Mouse (Mus musculus): ENCODE measurements at regions not wholly inside any gene's neighbourhood (a gene's known extent, or its start where the extent isn't known, plus 50 kb on each side); places are given as distances from the start of the nearest gene placed in this dataset.

- no peaks in the 10 kb centered on the region for H3K27me3 ChIP-seq (replicated peaks; ENCODE audit: low read depth, poor library complexity, severe bottlenecking)
- H3K36me3 ChIP-seq (replicated peaks) = no peaks in the 10 kb centered on the region
- no peaks in the 10 kb centered on the region for H3K4me1 ChIP-seq
- H3K27ac ChIP-seq (replicated peaks) = no peak overlapping the region
- no peak for DNase-seq (ENCODE audit: low spot score)
- WGBS = 81% methylated on average over 6 of the region's 6 CpGs
- H3K4me3 ChIP-seq = no peak overlapping the region
- H3K9me3 ChIP-seq = no peaks in the 10 kb centered on the region
These were observed 79.7 kb upstream of the Spdye4c start for GRCm38 (mm10) chr2:128511291-128511690.

GRCm38 (mm10) chr2:128512852-128513251, 78.2 kb upstream of the Spdye4c start:
- Histone ChIP-seq H3K36me3 (replicated peaks) (no peaks in the 10 kb centered on the region), H3K27ac (replicated peaks) (no peak overlapping the region), H3K27me3 (replicated peaks; ENCODE audit: low read depth, poor library complexity, severe bottlenecking) (no peaks in the 10 kb centered on the region), H3K9me3 (no peaks in the 10 kb centered on the region), H3K4me1 (no peaks in the 10 kb centered on the region), H3K4me3 (no peak overlapping the region)
- no peak for DNase-seq (ENCODE audit: low spot score)
- WGBS = 75% methylated on average over 6 of the region's 6 CpGs

GRCm38 (mm10) chr2:128514463-128515290, 76.3 kb upstream of the Spdye4c start:
- Histone ChIP-seq H3K4me3 (no peak overlapping the region), H3K9me3 (no peaks in the 10 kb centered on the region), H3K36me3 (replicated peaks) (no peaks in the 10 kb centered on the region), H3K27ac (replicated peaks) (no peak overlapping the region), H3K4me1 (no peaks in the 10 kb centered on the region), H3K27me3 (replicated peaks; ENCODE audit: low read depth, poor library complexity, severe bottlenecking) (no peaks in the 10 kb centered on the region)
- 89% methylated on average over 17 of the region's 17 CpGs for WGBS
- DNase-seq (ENCODE audit: low spot score) = no peak

- DNase-seq (ENCODE audit: low spot score) = no peak
- WGBS = 93% methylated on average over 5 of the region's 5 CpGs
- Histone ChIP-seq H3K36me3 (replicated peaks) (no peaks in the 10 kb centered on the region), H3K9me3 (no peaks in the 10 kb centered on the region), H3K27me3 (replicated peaks; ENCODE audit: low read depth, poor library complexity, severe bottlenecking) (no peaks in the 10 kb centered on the region), H3K4me1 (no peaks in the 10 kb centered on the region), H3K4me3 (no peak overlapping the region), H3K27ac (replicated peaks) (no peak overlapping the region)
These were observed 75.3 kb upstream of the Spdye4c start for GRCm38 (mm10) chr2:128515701-128516100.

- Histone ChIP-seq H3K27ac (replicated peaks) (no peak overlapping the region), H3K4me1 (no peaks in the 10 kb centered on the region), H3K27me3 (replicated peaks; ENCODE audit: low read depth, poor library complexity, severe bottlenecking) (no peaks in the 10 kb centered on the region), H3K36me3 (replicated peaks) (no peaks in the 10 kb centered on the region), H3K9me3 (no peaks in the 10 kb centered on the region), H3K4me3 (no peak overlapping the region)
- no peak for DNase-seq (ENCODE audit: low spot score)
- 77% methylated on average over 9 of the region's 9 CpGs for WGBS
These were observed 74.3 kb upstream of the Spdye4c start for GRCm38 (mm10) chr2:128516694-128517093.

- no peaks in the 10 kb centered on the region for H3K27me3 ChIP-seq (replicated peaks; ENCODE audit: low read depth, poor library complexity, severe bottlenecking)
- H3K4me1 ChIP-seq = no peaks in the 10 kb centered on the region
- WGBS = 89% methylated on average over 3 of the region's 3 CpGs
- no peak for DNase-seq (ENCODE audit: low spot score)
- no peaks in the 10 kb centered on the region for H3K9me3 ChIP-seq
- no peaks in the 10 kb centered on the region for H3K36me3 ChIP-seq (replicated peaks)
- no peak overlapping the region for H3K4me3 ChIP-seq
- no peak overlapping the region for H3K27ac ChIP-seq (replicated peaks)
These were observed 72.9 kb upstream of the Spdye4c start for GRCm38 (mm10) chr2:128518142-128518541.

- no peak for DNase-seq (ENCODE audit: low spot score)
- Histone ChIP-seq H3K27me3 (replicated peaks; ENCODE audit: low read depth, poor library complexity, severe bottlenecking) (no peaks in the 10 kb centered on the region), H3K4me1 (no peaks in the 10 kb centered on the region), H3K27ac (replicated peaks) (no peak overlapping the region), H3K4me3 (no peak overlapping the region), H3K9me3 (no peaks in the 10 kb centered on the region), H3K36me3 (replicated peaks) (no peaks in the 10 kb centered on the region)
- 67% methylated on average over 4 of the region's 4 CpGs for WGBS
These were observed 69.1 kb upstream of the Spdye4c start for GRCm38 (mm10) chr2:128521701-128522443.

GRCm38 (mm10) chr2:128523425-128524108, 67.4 kb upstream of the Spdye4c start:
- Histone ChIP-seq H3K27me3 (replicated peaks; ENCODE audit: low read depth, poor library complexity, severe bottlenecking) (no peaks in the 10 kb centered on the region), H3K27ac (replicated peaks) (no peak overlapping the region), H3K4me3 (no peak overlapping the region), H3K36me3 (replicated peaks) (no peaks in the 10 kb centered on the region), H3K9me3 (no peaks in the 10 kb centered on the region), H3K4me1 (no peaks in the 10 kb centered on the region)
- WGBS = 71% methylated on average over 4 of the region's 4 CpGs
- DNase-seq (ENCODE audit: low spot score) = no peak

GRCm38 (mm10) chr2:128526100-128526499, 64.9 kb upstream of the Spdye4c start:
- WGBS = 86% methylated on average over 2 of the region's 2 CpGs

GRCm38 (mm10) chr2:128526883-128527344, 64.1 kb upstream of the Spdye4c start:
- DNase-seq (ENCODE audit: low spot score) = no peak
- Histone ChIP-seq H3K9me3 (no peaks in the 10 kb centered on the region), H3K4me1 (no peaks in the 10 kb centered on the region), H3K36me3 (replicated peaks) (no peaks in the 10 kb centered on the region), H3K27me3 (replicated peaks; ENCODE audit: low read depth, poor library complexity, severe bottlenecking) (no peaks in the 10 kb centered on the region), H3K4me3 (no peak overlapping the region), H3K27ac (replicated peaks) (no peak overlapping the region)
- 77% methylated on average over 3 of the region's 3 CpGs for whole genome bisulfite sequencing

More at GRCm38 (mm10) chr2:128526100-128526499, 64.9 kb upstream of the Spdye4c start:
- H3K27me3 ChIP-seq (replicated peaks; ENCODE audit: low read depth, poor library complexity, severe bottlenecking) = no peaks in the 10 kb centered on the region
- H3K9me3 ChIP-seq = no peaks in the 10 kb centered on the region
- H3K27ac ChIP-seq (replicated peaks) = no peak overlapping the region
- H3K4me3 ChIP-seq = no peak overlapping the region
- no peak for DNase-seq (ENCODE audit: low spot score)
- H3K4me1 ChIP-seq = no peaks in the 10 kb centered on the region
- no peaks in the 10 kb centered on the region for H3K36me3 ChIP-seq (replicated peaks)

- WGBS = 91% methylated on average over 3 of the region's 3 CpGs
- Histone ChIP-seq H3K4me1 (no peaks in the 10 kb centered on the region), H3K27ac (replicated peaks) (no peak overlapping the region), H3K4me3 (no peak overlapping the region), H3K27me3 (replicated peaks; ENCODE audit: low read depth, poor library complexity, severe bottlenecking) (no peaks in the 10 kb centered on the region), H3K9me3 (peaks cover 6% of the 10 kb centered on the region), H3K36me3 (replicated peaks) (no peaks in the 10 kb centered on the region)
- no peak for DNase-seq (ENCODE audit: low spot score)
These were observed 54.7 kb upstream of the Spdye4c start for GRCm38 (mm10) chr2:128536294-128536693.

GRCm38 (mm10) chr2:128537425-128537824, 53.6 kb upstream of the Spdye4c start:
- Histone ChIP-seq H3K27me3 (replicated peaks; ENCODE audit: low read depth, poor library complexity, severe bottlenecking) (no peaks in the 10 kb centered on the region), H3K9me3 (peaks cover 6% of the 10 kb centered on the region), H3K27ac (replicated peaks) (no peak overlapping the region), H3K4me3 (no peak overlapping the region), H3K36me3 (replicated peaks) (no peaks in the 10 kb centered on the region), H3K4me1 (no peaks in the 10 kb centered on the region)
- WGBS = 87% methylated on average over 6 of the region's 6 CpGs
- DNase-seq (ENCODE audit: low spot score) = no peak
